Mouse (Mus musculus) central nervous system, embryonic 14 days (tissue): ENCODE measurements around the gene Mrpl12. TPM values are rescaled to one million over a fixed set of nuclear protein-coding genes. Genes with fewer than 3 reads are reported as not detected.

Experiments
- polyA plus RNA-seq: library from polyadenylated mRNA; depleted of rRNA; stranded (reverse); fragments of >200 nt; gene quantifications from 2 replicates; pipeline ENCODE4 v1.2.3, GENCODE M21; 2012; rRNA removed

Gene Mrpl12
- polyA plus RNA-seq: 101 and 106 TPM in 2 replicates

DNA sequence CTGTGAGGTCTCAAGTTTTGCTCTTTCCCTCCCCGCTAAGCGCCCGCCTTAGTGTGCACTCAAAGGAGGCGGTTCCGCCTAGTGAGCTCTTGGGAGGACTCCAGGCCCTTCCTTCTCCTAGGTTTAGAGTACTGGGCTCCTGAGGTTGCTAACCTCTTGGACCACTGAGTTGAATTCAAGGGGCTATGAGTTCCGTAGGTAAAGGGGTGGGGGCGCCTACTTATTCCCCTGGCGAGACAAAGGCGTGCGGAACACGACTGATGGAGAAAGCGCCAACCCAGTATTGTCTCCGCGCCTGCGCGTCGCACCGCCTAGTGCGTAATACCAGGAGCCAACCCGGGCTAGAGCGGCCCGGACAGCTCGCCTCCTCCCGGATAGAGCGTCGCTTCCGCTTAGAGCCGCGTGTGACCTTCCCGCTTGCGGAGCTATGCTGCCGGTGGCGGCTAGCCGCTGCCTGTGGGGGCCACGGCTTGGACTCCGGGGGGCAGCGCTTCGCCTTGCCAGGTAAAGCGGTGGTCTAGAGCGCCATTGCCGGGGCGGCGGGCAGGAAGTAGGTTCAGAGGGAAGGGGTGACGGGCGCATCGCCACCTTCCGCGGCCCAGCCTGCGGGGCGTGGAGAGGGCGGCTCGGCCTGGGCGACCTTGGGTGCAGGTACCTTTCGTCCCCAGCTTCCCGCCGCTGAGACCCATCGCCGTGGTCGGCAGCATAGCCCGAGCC lies at the start of gene Mrpl12:
Gene Mrpl12 (plus strand): TSS at position 349 of the 717 bp plus-strand sequence.

DNA sequence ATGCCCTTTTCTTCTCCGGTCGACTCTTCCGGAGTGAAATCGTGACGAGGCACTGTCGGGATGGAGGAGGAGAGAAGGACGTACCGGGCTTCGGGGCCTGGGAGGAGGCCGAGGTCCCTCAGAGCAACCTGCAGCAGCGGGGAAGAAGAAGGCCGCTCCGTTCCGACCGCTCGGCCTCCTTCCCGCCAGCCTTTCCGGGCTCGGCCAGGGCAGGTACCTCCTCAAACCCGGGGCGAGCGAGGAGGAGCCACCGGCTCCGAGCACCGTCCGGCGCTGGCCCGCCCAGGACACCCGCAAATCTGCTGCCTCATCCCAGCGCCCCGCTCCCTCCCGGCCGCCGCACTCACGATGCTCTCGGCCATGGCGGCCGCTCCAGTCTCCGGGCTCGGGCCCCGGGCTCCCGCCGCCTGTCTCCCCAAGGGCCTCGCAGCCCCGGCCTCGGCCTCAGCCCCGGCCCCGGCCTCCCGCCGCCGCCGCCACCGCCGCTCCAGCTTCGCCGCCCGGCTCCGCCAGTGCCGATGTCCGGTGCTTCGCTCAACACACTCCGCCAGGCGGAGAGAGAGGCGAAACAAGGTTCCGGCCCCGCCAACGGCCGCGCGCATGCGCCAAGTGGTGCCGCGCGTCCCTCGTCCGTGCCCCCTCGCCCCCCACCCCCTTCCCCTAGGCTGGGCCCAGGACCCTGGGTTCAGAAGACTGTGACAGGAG lies 47.1 kb upstream of the Mrpl12 start, which contains the start of gene Nploc4:
Gene Nploc4 (minus strand): TSS at position 557 of the 705 bp plus-strand sequence.

DNA sequence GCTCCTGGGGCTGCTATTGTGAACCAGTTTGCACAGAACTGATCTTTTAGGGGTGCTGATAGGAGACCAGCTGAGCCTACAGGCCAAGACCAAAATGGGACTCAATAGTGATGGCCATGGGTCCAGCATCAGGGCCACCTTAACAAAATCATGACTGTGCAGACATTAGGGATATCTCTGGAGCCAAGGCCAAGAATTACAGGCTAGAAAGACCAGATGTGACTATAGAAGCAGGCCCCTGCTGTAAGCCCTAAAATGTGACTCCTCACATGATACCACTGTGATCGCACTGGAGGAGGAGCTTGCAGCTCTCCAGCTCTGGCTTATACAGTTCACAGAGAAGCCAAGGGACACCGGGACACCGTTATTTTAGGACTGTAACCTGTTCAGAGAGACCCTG lies 42.1 kb upstream of the Mrpl12 start, which contains the start of gene Tspan10:
Gene Tspan10 (plus strand): TSS at position 301 of the 400 bp plus-strand sequence.

DNA sequence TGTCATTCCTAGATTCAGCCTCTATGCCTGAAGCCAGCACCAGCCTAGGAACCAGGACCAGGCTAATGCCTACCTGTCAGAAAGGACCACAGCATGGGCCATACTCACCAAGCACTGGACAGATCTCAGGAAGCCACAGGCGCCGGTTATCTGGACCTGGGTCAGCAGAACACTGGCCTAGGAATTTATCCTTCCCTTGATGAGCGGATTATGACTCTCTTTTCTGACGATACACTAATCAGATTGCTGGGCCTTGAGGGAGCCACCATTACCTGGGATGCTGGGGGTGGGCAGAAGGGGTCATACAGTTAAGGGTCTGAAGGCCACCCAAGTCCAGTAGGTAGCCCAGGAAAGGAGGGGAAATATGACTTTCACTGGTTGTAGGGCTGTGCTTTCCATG lies 31.1 kb upstream of the Mrpl12 start, which contains the start of gene Pde6g:
Gene Pde6g (minus strand): TSS at position 195 of the 400 bp plus-strand sequence.

DNA sequence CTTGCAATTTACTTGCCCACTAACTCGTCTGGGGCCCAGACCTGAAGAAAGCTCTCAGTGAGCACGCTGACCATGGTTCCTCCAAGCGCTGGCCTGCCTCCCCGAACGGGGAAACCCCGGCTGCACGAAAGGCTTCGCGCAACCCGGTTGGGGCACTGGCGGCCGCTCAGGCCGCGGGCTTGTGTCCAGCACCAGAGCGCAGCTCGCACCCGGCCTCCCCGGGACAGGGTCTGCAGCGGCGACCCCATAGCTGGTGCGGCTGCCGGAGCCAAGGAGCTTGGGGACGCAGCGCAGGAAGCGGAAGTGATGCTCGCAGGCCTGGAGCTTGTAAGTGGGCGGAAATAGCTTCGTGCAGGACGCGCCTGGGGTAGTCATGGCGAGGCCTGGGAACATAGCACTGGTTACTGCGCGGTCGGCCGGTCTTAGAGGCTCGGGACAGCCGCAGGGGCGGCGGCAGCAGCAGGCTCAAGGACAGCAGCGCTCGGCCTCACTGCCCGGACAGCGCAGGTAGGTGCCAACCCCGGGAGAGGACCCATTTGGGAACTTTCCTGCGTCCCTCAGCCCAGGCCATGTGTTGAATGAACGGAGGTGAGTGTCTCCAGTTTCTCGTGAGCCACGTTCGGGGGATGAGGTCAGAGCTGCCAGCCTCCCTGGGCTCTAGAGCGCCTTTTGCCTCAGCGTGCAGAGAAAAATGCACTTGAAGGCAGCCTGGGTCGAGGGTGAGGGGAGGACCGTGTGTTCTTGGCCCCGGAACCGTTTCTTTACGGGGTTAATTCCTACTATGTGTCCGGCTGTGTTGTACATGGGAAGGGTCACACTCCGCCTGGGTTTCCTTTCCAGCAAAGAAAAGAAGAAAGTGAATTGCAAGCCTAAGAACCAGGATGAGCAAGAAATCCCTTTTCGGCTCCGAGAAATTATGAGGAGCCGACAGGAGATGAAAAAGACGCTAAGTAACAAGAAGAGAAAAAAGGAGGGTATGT lies 26.4 kb upstream of the Mrpl12 start, which contains the start of the genes Oxld1 and Ccdc137:
Gene Oxld1 (minus strand): TSS at position 297 of the 980 bp plus-strand sequence.
Gene Ccdc137 (plus strand): TSS at position 344 of the 980 bp plus-strand sequence.

DNA sequence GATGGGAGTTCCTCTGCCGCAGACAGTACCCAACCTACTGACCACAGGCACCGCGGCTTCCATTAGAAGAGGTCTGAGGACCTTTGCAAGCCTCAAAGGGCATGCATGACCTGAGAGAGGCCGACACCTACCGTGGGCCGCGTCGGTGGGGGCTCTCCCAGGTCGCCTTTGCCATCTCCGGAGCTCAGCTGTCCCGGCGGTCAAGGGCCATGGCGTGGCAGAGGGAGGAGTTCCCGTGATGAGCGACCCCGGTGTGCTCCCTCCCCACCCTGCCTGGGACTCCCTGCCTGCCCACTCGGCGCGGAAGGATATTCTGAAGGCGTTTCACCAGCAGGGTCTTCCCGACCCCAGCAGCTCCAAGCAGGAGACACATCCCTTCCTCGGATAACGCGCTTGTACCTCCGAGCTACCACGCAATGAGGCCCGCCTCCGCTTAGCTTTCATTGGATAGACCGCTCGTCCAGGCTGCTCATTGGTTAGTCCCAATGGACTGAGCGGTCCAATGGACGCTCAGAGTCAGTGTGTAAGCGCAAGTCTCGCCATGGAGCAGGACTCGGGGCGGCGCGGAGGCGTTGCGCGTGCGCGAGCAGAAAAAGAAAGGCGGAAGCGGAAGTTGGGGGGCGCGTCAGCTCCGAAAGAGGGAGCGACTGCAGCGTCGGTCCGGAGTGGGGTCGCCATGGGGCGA lies 17.2 kb upstream of the Mrpl12 start, which contains the start of gene Arl16:
Gene Arl16 (minus strand): TSS at position 557 of the 685 bp plus-strand sequence.

DNA sequence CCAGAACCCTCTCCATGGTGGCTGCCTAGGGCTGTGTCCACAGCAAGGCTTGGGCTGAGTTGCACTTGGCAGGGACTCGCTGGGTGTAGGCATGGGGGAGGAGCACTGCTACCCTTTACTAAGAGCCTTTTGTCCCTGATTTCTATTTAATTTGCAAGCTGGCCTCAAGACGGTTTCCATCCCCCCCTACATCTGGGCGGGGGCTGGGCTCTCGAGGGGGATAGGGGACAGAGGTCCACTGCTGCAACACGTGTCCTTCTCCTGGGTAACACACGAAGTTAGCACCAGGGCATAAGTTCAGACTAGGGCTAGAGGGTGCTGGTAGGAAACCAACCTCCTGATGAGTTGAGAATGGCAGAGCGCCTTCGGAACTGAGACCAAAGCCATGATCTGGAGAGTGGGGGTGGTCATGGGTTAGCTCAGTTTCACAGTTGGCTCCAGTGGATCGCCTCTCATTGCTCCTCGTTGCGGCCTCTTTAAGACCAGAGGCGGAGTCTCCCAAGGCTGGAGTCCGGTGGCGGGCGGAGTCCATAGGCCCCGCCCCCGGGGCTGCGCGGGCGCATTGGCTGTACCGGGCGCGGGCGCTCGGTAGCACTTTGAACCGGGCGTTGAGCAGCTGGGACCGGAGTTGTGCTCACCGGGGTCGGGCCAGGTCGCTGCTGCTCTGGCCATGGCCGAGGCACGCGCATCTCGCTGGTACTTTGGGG lies 7.1 kb downstream of the Mrpl12 start, which contains the start of gene Slc25a10:
Gene Slc25a10 (plus strand): TSS at position 524 of the 707 bp plus-strand sequence.

DNA sequence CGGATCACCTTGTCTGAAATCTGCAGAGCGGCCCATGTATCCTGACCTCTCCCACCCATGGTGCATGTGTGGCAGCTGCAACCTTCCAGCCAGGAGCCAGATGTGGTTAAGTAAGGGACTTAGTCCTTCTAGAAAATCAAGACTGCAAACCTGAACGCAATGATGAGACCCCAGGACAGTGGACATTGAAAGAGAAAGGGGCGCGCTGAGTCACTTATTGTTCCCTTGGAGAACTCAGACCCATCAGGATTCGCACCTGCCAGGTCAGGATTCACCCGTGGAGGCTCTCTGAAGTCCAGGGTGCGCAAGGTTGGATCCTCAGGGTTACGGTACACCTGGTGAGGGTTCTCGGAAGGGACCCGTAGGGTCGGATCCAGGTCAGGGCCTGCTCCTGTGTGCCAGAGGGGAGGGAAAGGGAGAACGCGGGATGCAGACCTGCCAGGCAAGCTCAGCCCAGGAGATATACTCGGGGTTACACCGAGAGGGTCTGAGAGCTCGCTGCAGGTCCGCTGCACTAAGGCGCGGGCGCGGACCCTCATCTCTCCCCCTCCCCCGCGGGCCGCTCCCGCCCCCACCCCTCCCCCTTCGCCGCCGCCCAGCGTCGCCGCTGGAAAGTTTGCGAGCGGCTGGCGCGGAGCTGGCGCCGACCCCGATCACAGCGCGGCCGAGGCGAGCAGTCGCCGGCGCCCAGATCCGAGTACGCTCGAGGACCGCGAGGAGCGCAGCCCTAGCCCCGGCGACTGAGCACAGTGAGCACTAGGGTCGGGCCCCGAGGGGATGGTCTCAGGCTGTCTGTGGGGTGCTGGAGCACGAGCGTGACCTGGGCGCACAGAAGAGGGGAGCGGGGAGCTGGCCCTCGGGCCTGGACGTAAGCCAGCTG lies 45.9 kb downstream of the Mrpl12 start, which contains the start of gene Gcgr:
Gene Gcgr (plus strand): TSS at position 615 of the 880 bp plus-strand sequence.

Other genes starting within 250 kb of the Mrpl12 start
- gene Actg1, start 136.1 kb upstream of the Mrpl12 start, polyA plus RNA-seq: 1,737 and 2,132 TPM in 2 replicates
- 0.54 and 0.64 TPM in 2 replicates for gene Fscn2, start 123.1 kb upstream of the Mrpl12 start, polyA plus RNA-seq
- gene Faap100, start 105.8 kb upstream of the Mrpl12 start, polyA plus RNA-seq: 84.8 and 87.8 TPM in 2 replicates
- 49.9 and 50.5 TPM in 2 replicates for gene Nploc4, start 46.9 kb upstream of the Mrpl12 start, polyA plus RNA-seq
- 0.14 TPM in 1 of 2 replicates, not detected in the other for gene Tspan10, start 42.0 kb upstream of the Mrpl12 start, polyA plus RNA-seq
- 0.29 and 0.44 TPM in 2 replicates for gene Pde6g, start 31.1 kb upstream of the Mrpl12 start, polyA plus RNA-seq
- gene Oxld1, start 26.5 kb upstream of the Mrpl12 start, polyA plus RNA-seq: 8.3 and 9.0 TPM in 2 replicates
- gene Ccdc137, start 26.5 kb upstream of the Mrpl12 start, polyA plus RNA-seq: 34.1 and 34.7 TPM in 2 replicates
- gene Arl16, start 17.0 kb upstream of the Mrpl12 start, polyA plus RNA-seq: 40.3 and 40.8 TPM in 2 replicates
- gene Slc25a10, start 7.2 kb downstream of the Mrpl12 start, polyA plus RNA-seq: 42.9 and 47.1 TPM in 2 replicates
- 0.25 and 1.1 TPM in 2 replicates for gene Gcgr, start 46.1 kb downstream of the Mrpl12 start, polyA plus RNA-seq
- gene Mcrip1, start 65.1 kb downstream of the Mrpl12 start, polyA plus RNA-seq: 208 and 216 TPM in 2 replicates
- gene Ppp1r27, start 66.5 kb downstream of the Mrpl12 start, polyA plus RNA-seq: 0.59 TPM in 1 of 2 replicates, not detected in the other
- gene P4hb, start 88.6 kb downstream of the Mrpl12 start, polyA plus RNA-seq: 209 and 309 TPM in 2 replicates
- 455 and 517 TPM in 2 replicates for gene Arhgdia, start 97.0 kb downstream of the Mrpl12 start, polyA plus RNA-seq
- 136 and 151 TPM in 2 replicates for gene Alyref, start 113.8 kb downstream of the Mrpl12 start, polyA plus RNA-seq
- gene Anapc11, start 113.8 kb downstream of the Mrpl12 start, polyA plus RNA-seq: 168 and 170 TPM in 2 replicates
- gene Npb, start 123.9 kb downstream of the Mrpl12 start, polyA plus RNA-seq: 0.73 and 1.2 TPM in 2 replicates
- gene Pcyt2, start 133.3 kb downstream of the Mrpl12 start, polyA plus RNA-seq: 272 and 279 TPM in 2 replicates
- gene Sirt7, start 140.6 kb downstream of the Mrpl12 start, polyA plus RNA-seq: 74.5 and 74.8 TPM in 2 replicates
- gene Mafg, start 149.0 kb downstream of the Mrpl12 start, polyA plus RNA-seq: 52.3 and 57.4 TPM in 2 replicates
- 22.8 and 29.0 TPM in 2 replicates for gene Pycr1, start 159.2 kb downstream of the Mrpl12 start, polyA plus RNA-seq
- gene Myadml2, start 163.5 kb downstream of the Mrpl12 start, polyA plus RNA-seq: 0.11 and 0.58 TPM in 2 replicates
- 1.9 and 3.2 TPM in 2 replicates for gene Notum, start 176.6 kb downstream of the Mrpl12 start, polyA plus RNA-seq
- 88.0 and 94.4 TPM in 2 replicates for gene Aspscr1, start 188.4 kb downstream of the Mrpl12 start, polyA plus RNA-seq
- 71.4 and 77.3 TPM in 2 replicates for gene Cenpx, start 229.1 kb downstream of the Mrpl12 start, polyA plus RNA-seq
- 125 and 127 TPM in 2 replicates for gene Lrrc45, start 229.3 kb downstream of the Mrpl12 start, polyA plus RNA-seq
- 346 and 390 TPM in 2 replicates for gene Rac3, start 236.9 kb downstream of the Mrpl12 start, polyA plus RNA-seq
- 11.1 and 11.3 TPM in 2 replicates for gene Dcxr, start 242.7 kb downstream of the Mrpl12 start, polyA plus RNA-seq
- 0.57 and 5.7 TPM in 2 replicates for gene Cbr2, start 247.5 kb downstream of the Mrpl12 start, polyA plus RNA-seq